Mouse (Mus musculus): Measurements from ENCODE around the gene Reln.

The Reln gene

DNA sequence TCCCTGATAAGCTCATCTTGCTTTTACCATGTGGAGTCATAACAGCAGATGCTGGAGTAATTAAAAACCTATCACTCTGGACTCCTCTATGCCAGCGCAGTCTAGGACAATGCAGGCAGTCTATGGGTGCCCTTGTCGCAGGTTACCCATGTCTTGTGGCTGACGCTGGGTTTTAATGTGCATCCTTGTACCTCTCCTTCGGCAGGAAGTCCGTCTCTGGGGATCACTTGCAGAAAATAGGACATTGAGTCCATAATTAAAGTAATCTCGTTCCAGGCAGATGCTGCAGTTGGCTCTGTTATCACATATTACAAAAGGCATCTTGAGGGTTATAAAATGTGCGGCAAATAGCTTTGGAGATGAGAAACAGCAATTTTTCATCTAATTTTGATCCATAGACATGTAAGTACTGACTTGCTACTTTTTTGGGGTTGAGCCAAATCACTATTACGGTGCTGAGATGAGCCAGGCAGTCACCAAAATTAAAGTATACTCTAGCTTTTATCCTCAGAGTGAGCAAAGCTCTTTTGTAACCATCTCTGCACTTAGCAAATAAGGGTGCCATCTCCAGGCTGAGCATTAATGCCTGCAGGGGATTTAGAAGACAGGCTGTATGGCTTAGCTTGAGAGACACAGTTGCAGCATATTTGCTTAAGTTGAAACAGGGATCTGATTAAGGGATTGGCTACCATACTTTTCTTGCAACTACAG, 136.0 kb downstream of the Reln start:
- DNase-seq: no peak

- no peak for DNase-seq
Measured at GRCm38 (mm10) chr5:22197926-22198325, 146.6 kb downstream of the Reln start.

GRCm38 (mm10) chr5:22196891-22197290, 147.6 kb downstream of the Reln start:
- DNase-seq: no peak

GRCm38 (mm10) chr5:22196476-22196875, 148.0 kb downstream of the Reln start:
- no peak for DNase-seq

DNA sequence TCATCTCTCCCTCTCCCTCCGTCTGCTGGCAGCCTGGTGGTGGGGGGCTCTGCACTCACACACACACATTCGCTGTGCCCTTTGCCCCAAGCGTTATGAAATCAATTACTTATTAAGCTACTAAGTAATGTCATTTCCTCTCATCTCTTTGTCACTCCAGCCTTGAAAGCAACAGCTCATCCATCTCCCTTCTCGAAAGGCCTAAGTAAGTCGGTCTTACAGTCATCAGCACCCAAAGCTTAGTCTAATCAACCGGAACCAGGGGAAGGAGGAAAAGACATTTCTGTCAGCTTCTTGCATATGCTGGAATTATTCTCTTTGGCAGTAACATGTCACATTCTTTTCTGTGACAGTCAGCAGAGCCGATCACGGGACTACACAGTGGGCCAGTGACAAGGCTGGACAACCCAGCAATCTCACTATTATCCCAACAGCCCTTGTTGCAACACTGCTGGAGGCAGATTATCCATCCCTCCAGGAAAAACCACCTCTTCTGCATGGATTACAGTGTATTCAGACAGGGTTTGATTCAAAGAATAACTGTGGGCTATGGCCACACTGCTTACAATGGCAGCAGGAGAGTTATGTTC, 149.1 kb downstream of the Reln start:
- no peak for DNase-seq

GRCm38 (mm10) chr5:22191784-22192183, 152.7 kb downstream of the Reln start:
- DNase-seq: no peak

GRCm38 (mm10) chr5:22190333-22190732, 154.2 kb downstream of the Reln start:
- DNase-seq: no peak

DNA sequence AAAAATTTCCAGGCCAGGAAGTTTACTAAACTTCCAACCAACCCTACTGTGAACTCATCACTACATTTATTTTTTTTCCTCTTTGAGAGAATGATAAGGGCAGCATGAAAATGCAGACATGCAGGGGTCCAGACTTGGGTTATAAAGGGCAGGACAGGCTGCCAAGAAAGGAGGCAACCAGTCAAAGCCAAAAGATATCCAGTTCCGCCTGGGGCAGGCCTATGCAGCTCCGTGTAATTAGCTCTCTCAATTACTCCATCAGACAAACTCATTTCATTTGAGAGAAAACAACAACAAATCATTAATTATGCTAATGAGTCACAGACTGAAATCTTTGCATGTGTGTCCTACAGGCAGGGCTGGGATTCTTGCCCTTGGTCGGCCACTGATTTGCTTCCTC, 156.9 kb downstream of the Reln start:
- no peak for DNase-seq

DNA sequence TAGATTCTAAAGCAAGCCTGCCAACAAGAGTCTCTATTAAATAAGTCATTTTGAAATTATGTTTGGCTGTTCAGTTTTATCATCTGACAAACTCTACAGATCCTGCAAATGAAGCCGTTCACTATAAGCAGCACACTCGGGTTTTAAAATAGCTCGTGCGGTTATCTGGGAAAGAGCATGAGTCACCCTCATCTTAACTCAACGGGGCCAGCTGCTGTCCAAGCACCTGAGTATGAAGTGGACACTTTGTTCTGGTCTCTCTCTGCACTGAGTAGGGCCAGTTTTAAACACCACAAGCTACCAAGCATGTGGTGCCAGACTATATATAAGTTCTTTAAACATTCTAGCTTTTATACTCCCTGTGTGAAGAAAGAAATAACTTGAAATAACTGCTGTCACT, 168.0 kb downstream of the Reln start:
- no peak for DNase-seq

GRCm38 (mm10) chr5:22171336-22171735, 173.2 kb downstream of the Reln start:
- no peak for DNase-seq

DNA sequence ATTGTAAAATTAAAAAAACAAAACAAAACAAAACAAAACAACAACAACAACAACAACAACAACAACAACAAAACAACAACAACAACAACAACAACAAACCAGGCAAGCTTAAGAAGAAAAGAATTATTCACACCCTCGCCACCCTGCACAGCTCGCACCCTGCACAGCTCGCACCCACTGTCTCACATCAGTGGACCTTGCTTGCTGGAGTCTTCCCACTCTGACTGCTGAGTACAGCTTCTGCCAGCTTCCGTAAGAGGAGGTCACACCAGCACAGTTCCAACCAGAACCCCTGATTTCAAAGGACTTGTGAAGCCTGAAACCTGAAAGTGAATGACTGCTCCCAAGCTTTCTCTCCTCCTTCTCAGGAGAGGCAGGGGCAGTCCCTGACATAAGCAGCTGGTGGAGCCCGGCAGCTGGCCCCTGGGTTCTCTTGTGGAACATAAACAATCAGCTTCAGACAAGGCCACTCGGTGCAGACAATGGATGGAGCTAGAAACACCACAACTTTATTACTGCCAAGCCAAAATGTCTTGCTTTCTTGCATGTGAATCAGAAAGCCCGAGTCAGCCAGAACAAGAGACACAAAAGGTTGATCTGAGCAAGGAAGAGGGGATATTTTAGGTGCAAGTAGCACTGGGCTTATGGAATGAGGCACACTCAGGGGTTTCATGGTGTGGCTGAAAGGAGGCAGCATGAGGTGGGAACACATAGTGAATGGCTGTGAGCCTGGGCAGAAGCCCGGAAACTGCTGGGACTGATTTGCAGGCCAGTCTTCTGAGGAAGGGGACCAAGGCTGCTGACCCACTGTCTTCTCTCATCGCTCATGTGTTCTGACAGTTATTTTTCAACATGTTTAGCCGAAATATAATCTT, 180.2 kb downstream of the Reln start:
- DNase-seq: no peak

- no peak for DNase-seq
Measured at GRCm38 (mm10) chr5:22160935-22161334, 183.6 kb downstream of the Reln start.

DNA sequence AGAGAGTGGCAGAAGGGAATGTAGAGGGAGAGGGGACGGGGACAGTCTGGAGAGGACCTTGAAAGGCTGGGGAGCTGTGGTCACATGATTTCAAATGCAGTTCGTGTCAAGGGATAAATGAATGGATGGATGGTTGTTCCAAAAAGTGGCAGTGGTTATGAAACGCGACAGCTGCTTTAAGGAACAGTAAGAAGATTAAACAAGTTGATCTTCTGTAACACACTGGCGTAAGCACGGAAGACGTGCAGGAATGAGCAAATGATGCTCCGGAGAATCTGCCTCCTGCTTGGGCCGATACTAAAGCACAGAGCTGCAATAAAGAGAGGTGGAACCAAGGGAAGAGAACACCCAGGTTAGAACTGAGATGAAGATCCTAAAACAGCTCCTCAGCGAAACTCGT, 185.7 kb downstream of the Reln start:
- no peak for DNase-seq

GRCm38 (mm10) chr5:22153601-22154000, 190.9 kb downstream of the Reln start:
- no peak for DNase-seq

- no peak for DNase-seq
Measured at GRCm38 (mm10) chr5:22141821-22142220, 202.7 kb downstream of the Reln start.

GRCm38 (mm10) chr5:22139015-22139414, 205.5 kb downstream of the Reln start:
- DNase-seq: no peak

DNA sequence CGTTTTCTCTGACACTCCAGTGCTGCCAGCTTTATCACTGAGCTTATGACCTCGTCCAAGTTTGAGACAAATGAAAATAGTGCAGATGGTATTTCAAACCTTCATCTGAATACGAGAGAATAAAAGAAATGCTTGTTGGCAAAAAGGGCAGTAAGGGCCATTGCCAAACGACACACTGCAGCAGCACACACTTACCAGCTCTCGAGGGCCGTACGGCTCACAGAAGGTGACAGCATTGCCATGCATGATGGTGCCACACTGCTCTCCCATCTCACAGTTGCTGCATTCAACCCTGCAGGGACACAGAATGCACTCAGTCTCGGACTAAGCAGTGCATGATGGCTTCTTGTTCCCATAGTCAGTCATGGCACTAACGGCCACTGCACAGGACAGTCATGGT, 210.1 kb downstream of the Reln start:
- DNase-seq: no peak

DNA sequence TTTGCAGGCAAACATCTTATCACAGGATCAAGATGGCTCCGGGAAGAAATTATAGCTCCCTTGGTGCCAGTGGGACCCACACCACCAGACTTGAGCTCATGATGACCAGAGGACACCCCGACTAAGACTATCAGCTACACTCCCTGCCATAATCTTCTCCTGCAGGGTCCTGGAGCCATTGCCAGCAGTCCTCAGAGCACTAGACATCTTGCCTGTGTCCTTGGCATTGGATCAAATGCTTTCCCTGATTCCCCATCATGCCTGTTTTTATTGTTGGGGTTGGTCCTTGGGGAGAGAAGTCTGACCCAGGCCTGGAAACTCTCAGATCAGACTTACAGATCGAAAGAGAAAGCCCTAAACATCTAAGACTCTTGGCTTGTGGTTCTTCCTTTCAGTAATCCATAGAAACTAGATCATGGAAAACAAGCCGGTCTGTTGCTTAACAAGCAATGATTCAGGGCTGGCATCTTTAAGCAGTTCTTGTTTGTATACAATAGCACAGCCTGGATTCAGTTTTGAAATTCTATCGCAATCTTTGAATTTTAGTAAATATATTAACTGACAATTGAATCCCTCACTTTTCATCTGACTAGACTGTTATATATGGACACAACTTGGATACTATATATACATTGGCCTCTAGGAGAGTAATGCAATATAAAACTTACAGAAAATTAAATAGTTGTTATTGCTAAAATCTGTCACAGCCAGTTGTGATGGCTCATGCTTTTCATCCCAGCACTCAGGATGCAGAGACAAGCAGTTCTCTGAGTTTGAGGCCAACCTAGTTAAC, 212.6 kb downstream of the Reln start:
- no peak for DNase-seq

- DNase-seq: no peak
Measured at GRCm38 (mm10) chr5:22127583-22127982, 216.9 kb downstream of the Reln start.

- no peak for DNase-seq
Measured at GRCm38 (mm10) chr5:22119296-22119695, 225.2 kb downstream of the Reln start.

DNA sequence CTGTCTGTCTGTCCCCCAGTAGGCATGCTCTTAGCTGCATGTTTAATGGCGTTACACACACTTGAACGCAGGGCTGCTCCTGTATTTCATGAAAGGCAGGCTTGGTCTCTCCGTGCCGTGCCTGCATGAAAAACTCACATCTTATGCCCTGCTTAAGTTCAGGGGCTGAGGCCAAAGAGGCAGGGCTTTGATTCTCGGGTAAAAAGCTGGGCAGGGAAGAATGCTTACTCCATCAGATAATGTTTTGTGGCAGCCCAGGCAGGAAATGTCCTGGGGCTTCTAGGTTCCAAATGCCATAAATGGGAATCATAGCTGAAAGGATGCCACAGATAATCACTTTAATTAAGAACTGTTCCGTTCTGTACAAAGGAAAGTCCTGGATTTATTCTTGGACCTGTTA, 226.0 kb downstream of the Reln start:
- DNase-seq: no peak

DNA sequence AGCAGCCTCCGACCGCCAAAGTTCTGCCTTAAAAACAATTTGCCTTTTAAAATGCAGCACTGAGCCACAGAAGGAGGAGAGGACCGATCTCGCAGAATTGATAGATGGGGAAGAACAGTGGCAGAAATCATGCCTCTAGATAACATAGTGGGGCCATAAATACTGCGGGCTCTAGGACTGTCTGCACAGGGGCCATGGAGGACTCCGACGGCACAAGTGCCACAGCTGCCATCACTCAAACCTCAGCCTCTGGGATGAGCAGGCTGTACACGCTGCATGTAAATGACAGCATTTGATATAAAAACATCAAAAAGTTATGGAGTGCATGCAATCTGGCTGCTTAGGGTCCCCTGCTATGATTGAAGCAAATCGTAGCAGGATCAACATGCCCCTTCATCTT, 227.6 kb downstream of the Reln start:
- DNase-seq: no peak
